Mouse (Mus musculus): ENCODE results near the gene Slc13a4.

Gene Slc13a4

DNA sequence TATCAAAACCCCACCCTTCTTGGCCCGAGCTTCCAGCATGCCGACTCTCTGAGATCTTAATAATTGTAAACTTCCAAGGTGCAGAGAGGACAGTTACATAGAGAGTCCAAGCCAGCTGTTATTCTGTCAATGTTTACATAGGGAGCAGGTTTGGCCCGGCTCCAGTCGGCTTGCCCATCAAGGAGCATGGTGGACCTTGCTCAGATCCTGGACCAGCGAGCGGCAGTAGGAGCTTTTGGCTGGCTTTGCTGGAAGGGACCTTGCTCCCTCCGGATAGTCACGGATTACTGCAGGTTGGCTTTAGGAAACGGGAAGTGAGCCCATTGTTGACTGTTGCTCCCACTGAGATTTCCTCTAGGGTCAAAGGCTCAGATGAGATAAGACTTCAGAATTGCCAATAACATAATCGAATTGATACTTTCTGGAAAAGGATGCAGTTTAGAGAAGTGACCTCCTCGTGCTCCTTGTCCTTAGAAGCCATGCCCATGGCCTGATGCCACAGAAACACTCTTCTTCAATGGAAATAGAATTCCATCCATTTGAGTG is 4.5 kb downstream of the Slc13a4 start:
- DNase-seq (ENCODE audit: extremely low spot score) = no peak

DNA sequence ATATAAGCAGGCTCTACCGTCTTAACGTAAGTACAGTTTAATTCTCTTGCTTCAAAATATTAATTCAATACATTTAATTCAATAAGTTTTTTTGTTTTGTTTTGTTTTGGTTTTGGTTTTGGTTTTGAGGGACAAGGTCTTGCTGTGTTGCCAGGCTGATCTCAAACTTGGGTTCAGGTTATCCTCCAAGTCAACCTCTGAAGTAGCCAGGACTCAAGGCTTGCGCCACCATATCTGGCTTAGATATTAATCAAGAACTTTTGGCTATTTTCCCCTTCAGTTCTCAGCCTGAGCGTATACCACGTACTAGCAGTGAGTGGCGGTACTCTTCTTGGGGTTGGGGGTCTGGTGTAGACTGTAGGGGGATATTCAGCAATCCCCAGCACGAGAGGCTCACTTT is 5.3 kb downstream of the Slc13a4 start:
- no peak for DNase-seq (ENCODE audit: extremely low spot score)

DNA sequence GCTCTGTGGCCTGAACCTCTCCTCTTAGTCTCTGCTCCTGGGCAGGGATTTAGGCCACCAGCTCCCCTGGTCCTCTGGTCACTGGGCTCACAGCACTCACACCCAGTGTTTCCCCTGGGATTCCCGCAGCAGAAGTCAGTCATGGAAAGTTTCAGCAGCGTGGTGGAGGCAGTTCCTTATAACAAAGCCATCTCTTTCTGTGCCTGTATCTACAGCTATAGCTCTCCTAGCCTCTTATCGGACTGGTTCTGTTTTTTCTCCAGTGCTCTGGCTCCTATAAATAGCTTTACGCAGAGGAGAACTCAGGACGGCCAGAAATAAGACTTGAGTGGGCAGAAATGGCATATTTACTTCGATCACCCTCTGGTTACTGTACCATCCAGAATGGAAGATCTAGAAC is 9.6 kb downstream of the Slc13a4 start:
- no peak for DNase-seq (ENCODE audit: extremely low spot score)

DNA sequence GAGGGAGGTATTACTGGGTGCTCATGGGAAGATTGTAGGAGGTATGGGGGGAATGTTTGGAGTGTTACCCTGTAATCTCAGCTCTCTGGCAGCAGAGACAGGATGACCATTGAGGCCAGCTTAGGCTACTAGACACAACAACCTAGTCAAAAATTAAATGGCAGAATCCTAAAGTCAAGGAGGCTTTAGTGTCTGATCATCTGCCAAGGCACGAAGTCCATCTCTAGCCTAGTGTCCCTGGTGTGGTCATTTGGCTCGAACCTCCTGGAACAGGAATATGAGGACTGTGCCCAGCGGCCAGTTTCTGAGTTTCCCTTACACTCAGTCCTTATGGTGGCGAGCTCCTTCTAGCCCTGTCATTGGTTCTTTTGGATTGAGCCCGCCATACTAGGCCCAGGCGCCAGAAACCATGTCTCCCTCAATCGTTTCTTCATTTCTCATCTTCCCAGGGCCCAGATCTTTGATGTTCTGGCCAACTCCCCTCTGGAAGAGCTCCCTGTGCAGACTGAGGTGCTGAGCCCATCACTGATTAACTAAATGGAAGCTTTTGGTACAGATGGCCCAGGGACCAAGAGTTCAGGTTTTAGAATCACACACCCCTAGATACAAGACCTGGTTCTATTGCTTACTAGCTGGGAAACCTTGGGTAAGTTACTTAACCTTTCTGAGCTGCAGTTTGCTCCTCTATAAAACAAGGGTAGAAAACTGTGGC is 10.3 kb downstream of the Slc13a4 start:
- DNase-seq (ENCODE audit: extremely low spot score) = no peak

DNA sequence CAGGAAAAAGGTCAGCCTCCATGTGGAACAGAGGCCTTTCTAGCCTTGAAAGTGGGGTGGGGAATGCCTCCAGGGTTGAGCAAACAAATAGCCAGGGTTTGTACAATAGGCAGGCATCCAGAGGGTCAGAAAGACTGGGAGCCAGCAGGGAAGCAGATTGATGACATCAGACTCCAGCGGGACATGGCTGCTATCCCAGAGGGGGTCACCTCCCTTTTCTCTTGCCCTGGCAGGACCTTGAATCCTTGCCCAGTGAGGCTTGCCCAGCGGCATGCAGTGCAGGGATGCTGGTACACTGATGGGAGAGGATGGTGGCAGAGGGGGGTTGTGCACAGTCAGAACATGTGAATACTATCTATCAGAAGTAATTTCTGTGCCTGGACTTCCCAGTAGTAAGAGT is 10.9 kb downstream of the Slc13a4 start:
- no peak for DNase-seq (ENCODE audit: extremely low spot score)

DNA sequence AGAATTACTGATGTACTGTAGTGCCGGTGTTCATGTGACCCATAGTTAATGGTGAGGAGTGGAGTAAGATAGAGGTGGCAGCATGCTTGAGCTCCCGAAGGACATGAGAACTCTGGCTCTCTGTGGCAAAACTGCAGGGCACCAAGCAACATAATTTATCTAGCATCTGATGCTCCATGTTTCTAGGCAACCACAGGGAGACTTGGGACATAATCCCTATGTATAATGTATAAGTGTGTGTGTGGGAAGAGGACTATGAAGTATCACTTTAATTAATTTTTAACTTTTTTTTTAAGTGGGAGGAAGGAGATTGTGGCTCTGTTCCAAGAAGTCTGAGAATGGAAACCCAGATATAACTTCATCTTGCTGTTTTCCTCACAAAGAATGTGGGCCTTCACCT is 13.0 kb downstream of the Slc13a4 start:
- no peak for DNase-seq (ENCODE audit: extremely low spot score)

DNA sequence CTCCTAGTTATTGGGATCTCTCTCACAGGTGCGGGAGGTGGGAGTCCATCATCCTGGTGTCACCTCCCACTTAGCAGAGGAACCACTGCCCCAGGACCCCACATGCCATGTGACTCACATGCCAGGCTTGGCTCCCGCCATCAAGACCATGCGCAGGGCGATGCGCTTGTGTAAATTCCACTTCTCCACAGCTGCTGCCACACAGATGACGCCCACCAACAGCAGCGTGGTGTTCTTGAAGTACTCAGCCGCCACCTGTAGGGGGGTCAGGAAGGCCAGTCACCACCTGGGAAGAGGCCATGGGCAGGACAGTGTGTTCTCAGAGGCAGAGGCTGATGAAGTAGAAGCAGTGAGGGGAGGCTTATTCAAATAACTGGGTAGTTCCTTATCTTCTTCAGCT is 18.3 kb downstream of the Slc13a4 start:
- DNase-seq (ENCODE audit: extremely low spot score) = no peak

DNA sequence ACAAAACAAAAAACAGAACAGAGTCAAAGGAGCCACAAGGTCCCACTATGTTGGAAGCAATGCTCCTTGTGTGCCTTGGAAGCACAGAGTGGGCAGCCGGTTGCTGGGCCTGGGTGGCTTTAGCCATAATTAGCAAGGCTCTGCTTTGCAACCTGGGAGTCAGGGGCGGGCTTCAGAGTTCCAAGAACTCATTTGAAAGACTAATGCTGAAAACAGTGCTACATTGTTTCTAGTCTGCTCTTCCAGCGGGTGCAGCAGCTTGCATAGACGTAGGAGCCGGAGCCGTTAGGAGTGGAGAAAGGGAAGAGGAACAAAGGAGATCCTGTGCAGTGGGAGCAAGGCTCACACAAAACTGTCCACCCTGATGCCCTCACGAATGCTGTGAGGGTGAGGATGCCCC is 19.0 kb downstream of the Slc13a4 start:
- DNase-seq (ENCODE audit: extremely low spot score) = no peak

DNA sequence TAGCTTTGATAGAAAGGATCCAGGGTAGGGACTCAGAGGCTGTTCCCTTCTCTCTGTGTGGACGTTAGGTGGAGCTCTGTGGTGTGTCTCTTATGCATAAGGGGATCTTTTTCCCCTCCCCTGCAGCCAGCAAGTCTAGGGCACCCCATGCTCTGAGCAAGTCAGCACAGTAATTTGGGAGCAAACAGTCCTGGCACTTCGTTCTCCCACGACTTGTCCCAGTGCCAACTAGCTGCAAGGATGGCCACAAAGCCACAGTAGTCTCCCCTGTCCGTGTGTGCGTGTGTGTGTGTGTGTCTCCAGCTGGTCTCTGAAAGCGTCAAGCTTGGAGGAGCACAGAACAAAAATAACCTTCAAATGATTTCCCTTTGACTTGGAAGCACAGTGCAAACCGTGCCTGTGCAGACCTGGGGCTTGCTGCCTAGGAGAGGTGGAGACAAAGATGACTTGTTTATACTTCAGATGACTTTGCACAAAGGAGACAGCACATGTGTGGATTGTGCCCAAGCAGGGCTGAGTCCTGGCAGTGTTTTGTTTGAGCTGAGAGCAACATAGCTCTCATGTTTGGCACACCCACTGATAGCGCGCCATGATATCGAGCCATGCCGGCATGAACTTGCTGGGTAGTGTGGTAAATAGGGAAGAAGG is 19.7 kb downstream of the Slc13a4 start:
- DNase-seq (ENCODE audit: extremely low spot score) = no peak

DNA sequence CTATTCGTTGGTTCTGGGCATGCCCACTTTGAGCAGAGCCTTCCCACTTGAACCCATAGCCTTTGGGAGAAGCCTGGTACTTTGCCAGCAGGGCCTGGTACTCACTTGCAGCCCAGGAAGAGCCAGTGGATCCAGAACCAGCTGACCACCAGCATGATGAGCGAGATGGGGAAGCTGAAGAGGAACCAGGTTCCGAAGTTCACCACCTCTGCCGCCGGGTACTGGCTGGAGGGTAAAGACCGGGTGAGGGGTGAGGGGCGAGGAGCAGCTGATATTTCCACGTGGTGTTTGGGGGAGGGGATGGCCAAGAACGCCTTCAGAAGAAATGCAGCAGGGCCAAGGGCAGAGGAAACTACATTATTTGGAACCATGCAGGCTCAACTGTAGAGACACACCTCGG is 28.6 kb downstream of the Slc13a4 start:
- DNase-seq (ENCODE audit: extremely low spot score) = no peak

DNA sequence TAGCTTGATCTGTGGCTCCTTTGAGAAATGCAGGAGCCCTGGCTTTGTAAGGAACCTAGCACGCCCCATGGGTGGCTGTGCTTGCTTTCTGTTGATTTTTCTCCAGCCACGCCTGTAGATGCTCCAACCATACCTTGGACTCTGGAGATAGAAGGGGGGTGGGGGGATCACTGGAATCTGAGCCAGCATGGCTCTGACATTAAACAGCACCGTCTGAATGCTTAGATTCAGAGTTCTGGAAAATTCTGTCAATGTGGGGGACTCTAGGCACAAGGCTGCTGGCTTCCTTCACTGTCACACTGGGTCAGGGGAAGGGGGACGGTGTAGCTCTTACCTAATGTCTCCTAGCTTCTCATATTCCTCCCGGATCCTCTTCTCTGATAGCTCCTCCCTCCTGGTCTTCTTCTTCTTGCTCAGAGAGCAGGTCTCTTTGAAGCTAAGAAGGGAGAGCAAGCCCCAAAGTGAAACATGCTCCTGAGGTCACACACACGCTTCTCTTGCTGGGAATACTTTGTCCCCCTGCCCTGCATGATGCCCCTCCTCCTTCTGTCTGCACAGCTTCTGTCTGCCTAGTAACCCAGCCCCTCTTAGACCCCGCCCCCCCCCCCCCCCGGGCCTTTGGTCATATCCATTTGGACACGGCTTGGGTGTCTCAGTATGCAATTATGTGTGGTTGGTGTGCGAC is 29.9 kb downstream of the Slc13a4 start:
- DNase-seq (ENCODE audit: extremely low spot score) = no peak

DNA sequence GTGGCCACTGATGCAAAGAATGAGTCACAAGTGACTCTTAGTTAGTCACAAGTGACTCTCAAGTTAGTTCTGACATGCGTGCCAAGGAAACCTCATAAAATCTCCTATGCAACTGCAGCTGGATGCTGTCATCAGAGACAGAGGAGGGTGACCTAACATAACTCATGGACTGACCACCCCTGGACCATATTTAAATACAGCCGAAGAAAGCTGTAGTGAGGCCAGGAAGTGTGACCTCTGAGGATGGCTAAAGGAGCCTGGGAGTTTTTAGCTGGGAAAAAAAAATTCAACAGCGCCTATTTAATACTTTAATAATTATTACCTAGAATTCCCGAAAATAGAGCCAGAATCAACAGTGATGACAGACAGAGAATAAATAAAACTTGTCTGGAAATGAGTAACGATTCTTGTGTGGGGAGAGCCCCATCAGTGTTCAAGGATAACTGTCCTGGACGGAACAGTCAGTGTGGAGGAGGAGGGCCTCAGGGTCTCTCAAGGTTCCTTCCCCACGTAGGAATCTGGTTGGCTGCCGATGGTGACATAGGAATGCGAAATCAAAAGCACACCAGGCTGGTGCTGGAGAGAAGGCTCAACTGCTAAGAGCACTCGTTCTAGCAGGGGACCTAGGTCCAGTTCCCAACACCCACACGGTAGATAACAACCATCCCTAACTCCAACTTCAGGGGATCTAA is 34.4 kb downstream of the Slc13a4 start:
- DNase-seq (ENCODE audit: extremely low spot score) = no peak

DNA sequence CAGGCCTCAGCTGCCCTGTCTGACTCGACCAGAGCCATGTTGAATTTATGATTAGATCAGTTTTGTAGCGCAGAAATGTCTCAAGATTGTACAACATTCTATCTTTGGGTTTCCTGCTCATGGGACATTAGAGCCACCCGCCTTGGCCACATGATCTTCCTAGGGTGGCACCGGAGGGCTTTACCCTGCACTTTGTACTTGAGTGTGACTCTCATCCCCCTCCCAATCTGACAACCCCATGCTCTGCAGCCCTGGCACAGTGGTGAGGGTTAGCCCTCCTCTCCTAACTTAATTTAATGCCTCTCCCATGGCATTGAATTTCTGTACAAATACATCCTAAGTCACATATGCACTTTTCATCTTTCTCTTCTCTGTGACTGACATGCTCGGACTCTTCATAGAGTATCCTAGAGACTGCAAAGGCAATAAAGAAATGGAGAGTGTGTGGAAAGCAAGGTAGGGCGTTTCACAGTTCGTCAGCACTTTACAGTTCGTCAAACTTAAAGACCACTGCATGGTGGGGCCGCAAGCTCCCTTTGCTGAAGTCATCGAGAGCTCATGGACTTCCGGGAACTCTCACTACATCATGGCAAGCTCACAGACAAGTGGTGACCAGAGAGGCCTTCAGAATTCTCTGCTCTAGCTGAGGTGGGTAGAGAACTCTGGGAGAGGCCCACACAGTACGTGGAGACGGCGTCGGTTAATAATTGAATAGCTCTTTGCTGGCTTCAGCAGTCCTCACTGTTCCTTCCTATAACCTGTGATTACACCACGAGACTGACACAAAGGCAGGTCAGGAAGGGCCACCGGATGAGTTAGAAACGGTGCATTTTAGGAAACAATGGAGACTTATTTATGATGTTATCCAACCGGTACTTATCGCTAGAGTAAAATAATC is 35.8 kb downstream of the Slc13a4 start:
- DNase-seq (ENCODE audit: extremely low spot score) = no peak

DNA sequence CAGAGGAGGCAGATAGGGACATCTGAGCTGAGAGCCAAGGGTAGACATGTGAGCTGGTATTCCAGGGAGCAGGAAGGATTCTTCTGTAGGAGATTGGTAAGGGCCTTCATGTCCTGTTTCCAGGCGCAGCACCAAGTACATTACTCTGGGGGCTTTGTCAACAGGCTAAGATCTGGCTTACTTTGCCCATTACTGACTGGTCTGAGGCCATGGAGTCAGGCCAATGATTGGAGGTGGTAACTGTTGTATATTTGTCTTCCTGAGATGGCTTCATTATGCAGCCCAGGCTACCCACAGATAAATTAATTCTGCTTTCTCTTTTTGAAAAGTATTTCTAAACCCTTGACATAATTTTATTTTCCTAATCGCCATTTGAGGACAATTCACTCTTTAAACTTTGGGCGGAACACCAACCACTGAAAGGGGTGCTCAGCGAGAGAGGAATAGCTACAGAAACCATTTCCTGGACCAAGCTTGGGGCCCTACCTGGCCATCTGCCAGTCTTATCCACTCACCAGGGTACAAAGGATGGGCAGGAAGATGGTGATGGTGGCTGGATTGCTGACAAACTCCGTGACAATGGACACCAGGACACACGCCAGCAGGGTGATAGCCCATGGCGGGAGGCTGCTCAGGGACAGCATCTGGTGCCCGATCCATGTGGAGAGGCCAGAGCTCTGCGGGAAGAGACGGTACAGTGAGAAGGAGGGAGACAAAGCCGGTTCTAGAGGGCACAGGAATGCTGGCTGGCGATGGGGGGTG is 36.7 kb downstream of the Slc13a4 start:
- DNase-seq (ENCODE audit: extremely low spot score) = no peak

DNA sequence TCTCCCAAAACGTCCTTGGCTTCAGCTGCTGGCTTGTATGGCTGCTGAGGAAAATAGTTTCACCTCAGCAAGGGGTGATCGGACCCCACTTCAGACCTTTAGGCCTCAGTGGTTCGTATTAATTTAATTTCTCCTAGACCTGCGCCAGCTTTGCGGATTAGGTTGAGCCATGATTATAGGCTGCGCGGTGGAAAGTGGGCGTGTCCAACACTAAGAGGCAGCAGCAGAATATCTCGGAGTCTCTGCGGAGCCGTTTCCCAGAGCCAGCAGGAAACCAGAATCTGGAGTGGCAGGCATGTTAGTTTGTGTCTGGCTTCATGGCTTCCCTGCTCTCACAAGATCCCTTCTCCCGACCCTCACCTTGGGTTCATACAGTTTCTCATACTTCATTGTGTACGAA is 38.3 kb downstream of the Slc13a4 start:
- DNase-seq (ENCODE audit: extremely low spot score) = no peak

DNA sequence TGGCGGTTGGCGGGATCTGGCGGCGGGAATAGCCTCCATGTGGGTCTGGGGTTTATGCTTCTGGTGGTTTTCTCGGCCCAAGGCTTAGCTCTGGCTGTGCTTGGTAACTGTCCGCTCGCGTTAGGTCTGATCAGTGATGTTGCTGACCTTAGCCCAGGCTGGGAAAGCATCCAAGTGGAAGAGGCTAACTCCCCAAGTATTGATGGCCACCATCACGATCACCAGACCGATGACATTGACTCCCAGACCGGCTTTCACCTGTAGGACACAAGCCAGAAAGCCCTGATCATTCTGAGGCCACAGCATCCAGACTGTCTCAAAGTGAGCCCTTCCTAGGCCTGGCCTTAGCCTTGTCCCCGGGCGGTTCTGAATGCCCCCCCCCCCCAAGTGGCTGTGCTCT is 39.2 kb downstream of the Slc13a4 start:
- no peak for DNase-seq (ENCODE audit: extremely low spot score)

DNA sequence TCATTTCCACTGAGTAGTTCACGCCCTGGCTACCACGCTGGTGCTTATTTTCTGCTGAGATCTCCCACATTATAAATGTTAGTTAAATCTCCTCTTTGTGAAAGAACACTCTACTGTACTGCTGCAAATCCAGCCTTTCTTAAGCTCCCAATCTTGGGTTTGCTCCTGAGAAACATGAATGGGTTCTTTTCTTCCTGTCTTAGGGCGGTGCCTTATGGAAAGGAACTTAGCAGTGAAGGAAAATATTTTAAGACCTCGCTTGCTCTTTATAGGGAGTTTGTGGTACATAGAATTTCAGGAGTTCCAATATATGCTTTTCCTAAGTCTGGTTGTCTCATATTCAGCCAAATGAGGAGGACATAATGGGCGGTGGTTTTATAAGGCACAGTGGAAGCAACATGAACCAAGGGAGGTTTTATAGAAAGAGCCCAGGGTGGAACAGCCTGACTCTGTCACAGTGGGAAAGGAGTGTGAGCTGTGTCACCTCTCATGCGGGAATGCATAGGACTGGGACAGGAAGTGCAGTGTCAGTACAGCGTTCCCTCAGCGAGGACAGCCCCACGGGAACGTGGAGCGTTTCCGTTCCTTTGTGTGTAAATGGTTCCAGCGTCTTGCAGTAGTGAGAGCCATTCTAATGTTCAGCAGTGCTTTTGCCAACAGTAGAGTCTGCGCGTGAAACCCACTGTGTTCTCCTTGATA is 42.2 kb downstream of the Slc13a4 start:
- no peak for DNase-seq (ENCODE audit: extremely low spot score)

DNA sequence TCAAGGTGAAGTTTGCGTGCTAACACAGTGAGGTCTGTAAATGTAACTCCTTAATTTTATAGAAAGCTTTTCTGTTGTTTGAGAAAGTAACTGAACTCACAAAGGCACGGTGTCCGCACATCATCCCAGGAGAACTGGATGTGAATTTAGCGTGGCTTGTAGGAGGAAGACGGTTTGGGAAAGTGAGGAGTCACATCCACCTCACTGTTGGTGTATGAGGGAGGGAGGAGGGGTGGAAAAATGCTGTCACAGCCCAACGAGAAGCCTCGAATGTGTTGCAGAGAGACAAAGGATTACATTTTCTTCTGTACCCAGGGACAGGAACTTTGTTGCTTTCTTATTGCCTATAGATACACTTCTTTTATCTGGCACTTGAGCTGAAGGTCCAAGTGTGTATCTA is 47.4 kb downstream of the Slc13a4 start:
- DNase-seq (ENCODE audit: extremely low spot score) = no peak

DNA sequence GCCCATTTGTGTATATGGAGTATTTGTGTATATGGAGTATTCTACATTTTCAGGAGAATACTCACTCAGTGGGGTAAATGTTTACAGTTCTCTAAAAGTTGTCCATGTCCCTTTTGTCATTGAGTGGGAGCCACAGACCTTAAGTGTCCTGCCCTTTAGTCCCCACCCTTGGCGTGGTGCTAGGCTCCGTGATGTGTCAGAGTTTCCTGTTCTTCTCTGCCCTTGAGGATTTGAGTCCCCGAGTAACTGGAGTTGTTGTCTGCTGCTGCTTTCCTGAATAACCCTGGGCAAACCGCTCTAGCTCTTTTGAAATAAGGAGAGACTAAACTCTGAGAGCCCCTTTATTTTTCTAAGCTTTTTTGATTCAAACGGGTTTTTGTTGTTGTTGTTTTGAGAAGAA is 48.4 kb downstream of the Slc13a4 start:
- DNase-seq (ENCODE audit: extremely low spot score) = no peak

DNA sequence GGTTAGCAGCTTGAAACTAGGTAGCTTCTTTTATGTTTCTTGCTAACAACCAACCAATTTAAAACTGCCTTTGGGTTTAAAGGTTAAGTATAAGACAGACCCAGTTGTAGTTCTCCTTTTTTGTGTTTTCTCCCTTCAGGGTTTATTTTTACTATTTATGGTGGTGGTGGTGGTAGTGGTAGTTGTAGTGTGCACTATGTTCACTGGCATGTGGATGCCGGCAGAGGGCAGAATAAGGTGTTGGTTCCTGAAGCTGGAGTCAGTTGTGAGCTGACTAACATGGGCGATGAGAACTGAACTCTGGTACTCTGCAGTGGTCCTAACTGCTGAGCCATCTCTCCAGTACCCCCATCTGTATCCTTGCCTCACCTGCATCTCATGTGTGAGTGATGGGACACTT is 49.0 kb downstream of the Slc13a4 start:
- no peak for DNase-seq (ENCODE audit: extremely low spot score)

All from embryo, embryonic 9.5 days (tissue).